Mouse (Mus musculus): Measurements from ENCODE around the gene Col6a4. TPM values are rescaled to one million over a fixed set of nuclear protein-coding genes. Genes with fewer than 3 reads are reported as not detected.

Gene Col6a4
- total and polyA plus RNA-seq, 2 experiments from 2014 or later = 0.01 TPM; not detected in 1

DNA sequence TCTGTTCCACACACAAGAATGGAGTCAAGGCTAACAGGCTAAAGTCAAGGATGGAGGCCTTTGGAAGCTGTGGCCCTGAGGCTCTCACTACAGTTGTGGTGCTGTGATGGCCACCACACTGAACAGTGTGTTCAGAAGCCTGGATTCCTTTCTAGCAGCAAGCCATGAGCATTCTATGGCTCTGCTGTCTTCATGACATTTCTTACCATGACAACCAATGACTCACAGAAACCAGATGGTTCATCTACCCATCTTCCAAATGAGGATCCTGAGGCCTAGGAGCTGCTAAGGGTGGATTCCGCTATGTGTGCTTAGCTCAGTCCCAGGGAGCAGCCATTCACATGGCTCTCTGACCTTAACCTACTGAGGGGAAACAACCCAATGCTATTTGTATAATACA lies 57.3 kb downstream of the Col6a4 start:
- no peaks in the 10 kb centered on the region for H3K27me3 ChIP-seq (ENCODE audit: control insufficient read depth, insufficient read depth, low read length)
- no peaks in the 10 kb centered on the region for H3K4me1 ChIP-seq (ENCODE audit: control insufficient read depth, insufficient read depth)
- TF ChIP-seq CTCF (IDR thresholded peaks at IDR 0.05; ENCODE audit: low read depth) (no peak), EP300 (IDR thresholded peaks at IDR 0.05; ENCODE audit: low read depth) (no peak)
- ATAC-seq (ENCODE audit: insufficient read depth, low read depth) = no peak
- H3K36me3 ChIP-seq (replicated peaks; ENCODE audit: control insufficient read depth, insufficient read depth, low read length) = no peaks in the 10 kb centered on the region
- DNase-seq (ENCODE audit: low spot score) = no peak
- H3K9me3 ChIP-seq (replicated peaks; ENCODE audit: control insufficient read depth, low read length) = no peaks in the 10 kb centered on the region
- H3K9ac ChIP-seq (replicated peaks; ENCODE audit: low read depth, low read length) = no peak overlapping the region
- H3K4me3 ChIP-seq (ENCODE audit: low read depth, low read length) = no peak overlapping the region
- no peak overlapping the region for H3K27ac ChIP-seq (ENCODE audit: low read depth)
- no peak overlapping the region for H3K4me2 ChIP-seq (ENCODE audit: low read depth, low read length)
- WGBS = 36% methylated on average over 1 of the region's 1 CpGs

DNA sequence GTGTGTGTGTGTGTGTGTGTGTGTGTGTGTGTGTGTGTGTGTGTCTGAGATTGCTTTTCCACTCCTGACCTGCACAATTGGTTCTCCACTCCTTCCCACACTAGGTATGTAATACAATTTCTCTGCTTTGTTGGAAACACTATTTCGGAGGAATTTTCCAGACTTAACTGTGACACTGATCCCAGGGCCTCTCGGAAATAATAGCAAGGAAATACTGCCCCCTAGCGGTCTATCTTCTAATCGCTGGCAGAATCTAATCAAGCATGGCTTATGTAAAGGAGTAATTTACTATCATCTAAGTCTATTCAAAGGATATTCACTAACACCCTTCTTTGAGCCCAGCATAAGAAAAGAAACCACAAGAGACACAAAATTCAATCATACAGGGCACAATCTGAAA lies 57.7 kb downstream of the Col6a4 start:
- WGBS = 5% methylated on average over 4 of the region's 4 CpGs
- Histone ChIP-seq H3K4me1 (ENCODE audit: control insufficient read depth, insufficient read depth) (no peaks in the 10 kb centered on the region), H3K4me2 (ENCODE audit: low read depth, low read length) (no peak overlapping the region), H3K36me3 (replicated peaks; ENCODE audit: control insufficient read depth, insufficient read depth, low read length) (no peaks in the 10 kb centered on the region), H3K9ac (replicated peaks; ENCODE audit: low read depth, low read length) (no peak overlapping the region), H3K27ac (ENCODE audit: low read depth) (no peak overlapping the region), H3K4me3 (ENCODE audit: low read depth, low read length) (no peak overlapping the region), H3K9me3 (replicated peaks; ENCODE audit: control insufficient read depth, low read length) (no peaks in the 10 kb centered on the region), H3K27me3 (ENCODE audit: control insufficient read depth, insufficient read depth, low read length) (no peaks in the 10 kb centered on the region)
- ATAC-seq (ENCODE audit: insufficient read depth, low read depth) (no peak), DNase-seq (ENCODE audit: low spot score) (peak; percentile 23)
- TF ChIP-seq EP300 (IDR thresholded peaks at IDR 0.05; ENCODE audit: low read depth) = no peak
- TF ChIP-seq CTCF (IDR thresholded peaks at IDR 0.05; ENCODE audit: low read depth) = peak; percentile 56

DNA sequence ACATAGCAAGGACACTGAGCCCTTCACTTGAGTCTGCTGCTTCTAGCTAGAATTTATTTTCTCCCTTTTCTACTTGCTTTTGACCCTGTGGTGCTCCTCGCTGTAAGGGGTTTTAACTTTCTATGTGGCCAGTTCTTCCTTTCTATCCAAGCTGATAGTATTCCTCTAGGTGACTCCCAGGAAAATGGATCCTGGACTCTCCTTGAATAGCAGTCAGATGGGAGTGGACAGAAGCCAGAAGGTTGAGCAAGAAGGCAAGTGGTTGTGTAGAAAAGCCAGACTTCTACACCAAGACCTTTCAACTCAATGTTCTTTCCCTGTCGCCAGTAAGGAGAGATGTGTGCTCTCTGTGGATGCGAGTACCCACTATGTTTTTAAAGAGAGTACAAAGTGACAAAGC lies 80.9 kb downstream of the Col6a4 start:
- no peak for ATAC-seq (ENCODE audit: insufficient read depth, low read depth)
- WGBS = 76% methylated on average over 3 of the region's 3 CpGs

DNA sequence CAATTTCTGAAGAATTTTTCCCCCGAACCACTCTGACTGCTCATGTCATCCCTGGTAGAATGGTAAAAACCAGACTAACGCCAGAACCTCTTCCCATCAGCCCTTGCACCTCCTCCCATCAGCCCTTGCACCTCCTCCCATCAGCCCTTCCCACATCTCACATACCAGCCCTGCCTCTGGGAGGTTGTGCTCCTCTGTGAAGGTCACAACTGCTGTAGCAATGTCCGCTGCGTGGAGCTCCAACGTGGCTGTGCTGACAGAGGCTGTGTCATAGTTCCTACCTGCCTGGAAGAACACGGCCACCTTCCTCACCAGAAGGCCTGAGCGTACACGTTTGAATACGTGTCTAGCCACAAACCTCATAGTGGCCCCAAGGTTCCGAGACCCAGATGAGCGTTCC lies 83.4 kb downstream of the Col6a4 start:
- no peaks in the 10 kb centered on the region for H3K27me3 ChIP-seq (ENCODE audit: control insufficient read depth, insufficient read depth, low read length)
- WGBS = 84% methylated on average over 11 of the region's 11 CpGs
- no peaks in the 10 kb centered on the region for H3K4me1 ChIP-seq (ENCODE audit: control insufficient read depth, insufficient read depth)
- H3K36me3 ChIP-seq (replicated peaks; ENCODE audit: control insufficient read depth, insufficient read depth, low read length) = no peaks in the 10 kb centered on the region
- H3K4me2 ChIP-seq (ENCODE audit: low read depth, low read length) = no peak overlapping the region
- H3K9me3 ChIP-seq (replicated peaks; ENCODE audit: control insufficient read depth, low read length) = no peaks in the 10 kb centered on the region
- H3K4me3 ChIP-seq (ENCODE audit: low read depth, low read length) = no peak overlapping the region
- DNase-seq (ENCODE audit: low spot score) (no peak), ATAC-seq (ENCODE audit: insufficient read depth, low read depth) (no peak)
- TF ChIP-seq EP300 (IDR thresholded peaks at IDR 0.05; ENCODE audit: low read depth) (no peak), CTCF (IDR thresholded peaks at IDR 0.05; ENCODE audit: low read depth) (no peak)
- no peak overlapping the region for H3K27ac ChIP-seq (ENCODE audit: low read depth)
- no peak overlapping the region for H3K9ac ChIP-seq (replicated peaks; ENCODE audit: low read depth, low read length)

More for the DNA sequence above, 80.9 kb downstream of the Col6a4 start:
- Histone ChIP-seq H3K36me3 (replicated peaks; ENCODE audit: control insufficient read depth, insufficient read depth, low read length) (no peaks in the 10 kb centered on the region), H3K4me3 (ENCODE audit: low read depth, low read length) (no peak overlapping the region), H3K4me1 (ENCODE audit: control insufficient read depth, insufficient read depth) (no peaks in the 10 kb centered on the region), H3K27ac (ENCODE audit: low read depth) (no peak overlapping the region), H3K9me3 (replicated peaks; ENCODE audit: control insufficient read depth, low read length) (no peaks in the 10 kb centered on the region), H3K4me2 (ENCODE audit: low read depth, low read length) (no peak overlapping the region), H3K27me3 (ENCODE audit: control insufficient read depth, insufficient read depth, low read length) (no peaks in the 10 kb centered on the region), H3K9ac (replicated peaks; ENCODE audit: low read depth, low read length) (no peak overlapping the region)
- DNase-seq (ENCODE audit: low spot score) = no peak
- no peak for TF ChIP-seq EP300 (IDR thresholded peaks at IDR 0.05; ENCODE audit: low read depth)
- TF ChIP-seq CTCF (IDR thresholded peaks at IDR 0.05; ENCODE audit: low read depth) = no peak

DNA sequence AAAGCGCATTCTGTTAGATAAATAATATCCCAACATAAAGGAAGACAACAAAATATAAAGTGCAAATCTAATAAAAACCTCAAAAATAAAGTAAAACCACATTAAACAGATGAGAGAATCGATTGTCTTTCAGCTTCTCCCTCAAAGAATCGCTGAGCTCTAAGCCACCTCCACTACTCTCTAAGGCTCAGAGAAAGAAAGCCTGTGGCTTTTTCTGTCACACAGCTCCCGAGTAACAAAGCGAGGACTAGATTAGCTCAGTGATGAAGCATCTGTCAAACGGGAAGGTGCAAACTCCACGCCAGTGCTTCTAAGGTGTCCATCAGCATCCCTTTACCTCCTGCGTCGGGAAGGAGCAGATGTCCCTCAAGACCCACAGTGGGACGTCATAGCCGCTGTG lies 98.6 kb downstream of the Col6a4 start:
- no peaks in the 10 kb centered on the region for H3K27me3 ChIP-seq (ENCODE audit: control insufficient read depth, insufficient read depth, low read length)
- TF ChIP-seq CTCF (IDR thresholded peaks at IDR 0.05; ENCODE audit: low read depth) (no peak), EP300 (IDR thresholded peaks at IDR 0.05; ENCODE audit: low read depth) (no peak)
- H3K9me3 ChIP-seq (replicated peaks; ENCODE audit: control insufficient read depth, low read length) = no peaks in the 10 kb centered on the region
- no peak for ATAC-seq (ENCODE audit: insufficient read depth, low read depth)
- H3K27ac ChIP-seq (ENCODE audit: low read depth) = no peak overlapping the region
- no peak overlapping the region for H3K9ac ChIP-seq (replicated peaks; ENCODE audit: low read depth, low read length)
- WGBS = 47% methylated on average over 11 of the region's 11 CpGs
- no peaks in the 10 kb centered on the region for H3K36me3 ChIP-seq (replicated peaks; ENCODE audit: control insufficient read depth, insufficient read depth, low read length)
- no peak overlapping the region for H3K4me3 ChIP-seq (ENCODE audit: low read depth, low read length)
- no peak for DNase-seq (ENCODE audit: low spot score)
- no peak overlapping the region for H3K4me2 ChIP-seq (ENCODE audit: low read depth, low read length)
- H3K4me1 ChIP-seq (ENCODE audit: control insufficient read depth, insufficient read depth) = no peaks in the 10 kb centered on the region

DNA sequence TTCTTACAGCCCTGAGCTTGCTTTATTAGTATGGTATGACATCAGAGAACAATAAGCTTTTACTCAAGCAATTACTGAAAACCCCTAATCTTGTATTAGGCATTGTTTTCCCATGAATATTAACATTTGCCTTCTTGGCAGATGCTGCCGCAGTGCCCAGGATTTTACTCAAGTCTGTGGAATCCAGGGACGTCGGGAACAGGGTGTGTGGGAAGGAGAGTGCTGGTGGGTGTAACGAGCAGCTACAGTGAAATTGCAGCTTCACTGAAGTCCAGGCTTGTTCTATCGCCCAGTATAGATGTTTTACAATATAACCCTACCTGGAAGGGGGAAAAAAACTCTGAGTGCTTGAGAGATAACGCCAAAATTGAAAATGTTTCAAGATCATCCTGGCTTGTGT lies 104.2 kb downstream of the Col6a4 start:
- ATAC-seq (ENCODE audit: insufficient read depth, low read depth) (no peak), DNase-seq (ENCODE audit: low spot score) (no peak)
- H3K4me2 ChIP-seq (ENCODE audit: low read depth, low read length) = no peak overlapping the region
- no peak overlapping the region for H3K27ac ChIP-seq (ENCODE audit: low read depth)
- no peaks in the 10 kb centered on the region for H3K4me1 ChIP-seq (ENCODE audit: control insufficient read depth, insufficient read depth)
- H3K36me3 ChIP-seq (replicated peaks; ENCODE audit: control insufficient read depth, insufficient read depth, low read length) = no peaks in the 10 kb centered on the region
- 61% methylated on average over 6 of the region's 6 CpGs for whole genome bisulfite sequencing
- no peaks in the 10 kb centered on the region for H3K9me3 ChIP-seq (replicated peaks; ENCODE audit: control insufficient read depth, low read length)
- no peak for TF ChIP-seq CTCF (IDR thresholded peaks at IDR 0.05; ENCODE audit: low read depth)
- no peak for TF ChIP-seq EP300 (IDR thresholded peaks at IDR 0.05; ENCODE audit: low read depth)
- H3K4me3 ChIP-seq (ENCODE audit: low read depth, low read length) = no peak overlapping the region
- no peak overlapping the region for H3K9ac ChIP-seq (replicated peaks; ENCODE audit: low read depth, low read length)
- no peaks in the 10 kb centered on the region for H3K27me3 ChIP-seq (ENCODE audit: control insufficient read depth, insufficient read depth, low read length)

Measured in heart, postnatal 0 days (tissue).